Mouse (Mus musculus): Measurements from ENCODE around the gene Akap7.

Gene Akap7

GRCm38 (mm10) chr10:25126035-25126434 is 181.6 kb downstream of the Akap7 start:
- DNase-seq (ENCODE audit: low spot score), result no peak

DNA sequence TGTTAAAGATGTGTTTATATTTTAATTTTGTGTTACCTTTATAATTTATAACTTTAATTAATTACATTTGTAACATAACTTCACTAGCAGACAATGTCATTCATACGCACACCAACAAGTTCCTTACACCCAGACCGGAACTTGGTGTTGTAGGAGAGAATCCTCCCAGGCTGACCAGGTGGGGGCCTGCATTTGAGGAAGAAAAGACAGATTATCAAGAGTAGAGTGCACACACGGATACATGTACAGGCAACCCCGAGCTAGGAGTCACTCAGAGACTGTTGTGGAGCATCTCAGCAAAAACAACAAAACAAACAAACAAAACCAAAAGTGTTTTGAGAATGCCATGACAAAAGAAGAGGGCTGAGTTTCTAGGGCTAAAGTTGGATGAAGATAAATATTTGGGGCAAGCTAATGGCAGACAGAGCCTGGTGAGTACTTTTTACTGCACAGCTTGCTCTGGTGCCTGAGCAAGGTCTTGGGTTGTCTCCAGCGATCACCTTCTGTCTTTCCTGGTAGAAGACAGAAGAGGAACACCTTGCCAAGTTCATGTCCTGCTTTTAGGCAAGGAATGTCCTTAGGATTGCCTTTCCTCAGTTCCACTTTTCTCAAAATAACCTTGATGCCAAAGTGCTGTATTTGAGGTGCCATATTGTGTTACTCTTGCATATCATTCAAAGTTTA is 186.7 kb downstream of the Akap7 start:
- no peak for DNase-seq (ENCODE audit: low spot score)

All from c-Kit-positive CD71-positive TER-119-positive erythroid progenitor cells, embryonic 14.5 days (primary cell).